Mouse (Mus musculus) spleen, postnatal 4 days (tissue): ENCODE data around the gene Gm45021.
"Not testable (repeated sequence)": the region's sequence is repeated elsewhere in the genome, so short reads cannot be mapped to it uniquely, and the experiment has no call there.

Source experiments
- DNase-seq, 2 experiments: peaks; one replicate each; pipeline ENCODE4 v3.0.0; 2022; ENCODE audit warnings: low spot score in 2 of 2

Gene Gm45021

GRCm38 (mm10) chr6:48613464-48613863, 24.1 kb downstream of the Gm45021 start:
- no peak for DNase-seq

GRCm38 (mm10) chr6:48614756-48615155, 25.3 kb downstream of the Gm45021 start:
- DNase-seq: no peak

- no peak for DNase-seq
Measured at GRCm38 (mm10) chr6:48620031-48620430, 30.6 kb downstream of the Gm45021 start.

- not testable (repeated sequence) for DNase-seq
Measured at GRCm38 (mm10) chr6:48622186-48622843, 32.9 kb downstream of the Gm45021 start.

GRCm38 (mm10) chr6:48623460-48623859, 34.0 kb downstream of the Gm45021 start:
- DNase-seq: no peak

- no peak for DNase-seq
Measured at GRCm38 (mm10) chr6:48626464-48626863, 37.1 kb downstream of the Gm45021 start, which contains the start of gene AI854703. TSS of gene AI854703 (plus strand) at chr6:48626764.

GRCm38 (mm10) chr6:48626984-48627383, 37.6 kb downstream of the Gm45021 start:
- DNase-seq: no peak

- DNase-seq: no peak
Measured at GRCm38 (mm10) chr6:48627511-48627924, 38.1 kb downstream of the Gm45021 start.

GRCm38 (mm10) chr6:48628377-48628776, 39.0 kb downstream of the Gm45021 start:
- DNase-seq: no peak

GRCm38 (mm10) chr6:48628808-48629660, 39.6 kb downstream of the Gm45021 start:
- peak in 1 of 2 experiments; percentile 66 for DNase-seq

- no peak for DNase-seq
Measured at GRCm38 (mm10) chr6:48629661-48630034, 40.2 kb downstream of the Gm45021 start.

- no peak for DNase-seq
Measured at GRCm38 (mm10) chr6:48630831-48631230, 41.4 kb downstream of the Gm45021 start.

GRCm38 (mm10) chr6:48635105-48635504, 45.7 kb downstream of the Gm45021 start:
- DNase-seq: no peak

- DNase-seq: no peak
Measured at GRCm38 (mm10) chr6:48636515-48636914, 47.1 kb downstream of the Gm45021 start.

GRCm38 (mm10) chr6:48637811-48638500, 48.5 kb downstream of the Gm45021 start:
- DNase-seq: no peak

GRCm38 (mm10) chr6:48638553-48638952, 49.1 kb downstream of the Gm45021 start:
- no peak for DNase-seq

GRCm38 (mm10) chr6:48641391-48641790, 52.0 kb downstream of the Gm45021 start:
- no peak for DNase-seq

GRCm38 (mm10) chr6:48642764-48643292, 53.4 kb downstream of the Gm45021 start:
- no peak for DNase-seq

GRCm38 (mm10) chr6:48645660-48646308, 56.4 kb downstream of the Gm45021 start:
- DNase-seq: peak; percentile 64 to 84

- DNase-seq: no peak
Measured at GRCm38 (mm10) chr6:48646309-48646690, 56.9 kb downstream of the Gm45021 start.

- DNase-seq: peak; percentile 65 to 76
Measured at GRCm38 (mm10) chr6:48646995-48647394, 57.6 kb downstream of the Gm45021 start, which contains the start of gene Gimap8. TSS of gene Gimap8 (plus strand) at chr6:48647234.
